Mouse (Mus musculus): ENCODE data around the gene Cntn1. TPM values are rescaled to one million over a fixed set of nuclear protein-coding genes. Genes with fewer than 3 reads are reported as not detected.
"Not testable (repeated sequence)": the region's sequence is repeated elsewhere in the genome, so short reads cannot be mapped to it uniquely, and the experiment has no call there.

Cntn1 gene
- polyA plus RNA-seq, 1 experiment = 0.11 TPM

DNA sequence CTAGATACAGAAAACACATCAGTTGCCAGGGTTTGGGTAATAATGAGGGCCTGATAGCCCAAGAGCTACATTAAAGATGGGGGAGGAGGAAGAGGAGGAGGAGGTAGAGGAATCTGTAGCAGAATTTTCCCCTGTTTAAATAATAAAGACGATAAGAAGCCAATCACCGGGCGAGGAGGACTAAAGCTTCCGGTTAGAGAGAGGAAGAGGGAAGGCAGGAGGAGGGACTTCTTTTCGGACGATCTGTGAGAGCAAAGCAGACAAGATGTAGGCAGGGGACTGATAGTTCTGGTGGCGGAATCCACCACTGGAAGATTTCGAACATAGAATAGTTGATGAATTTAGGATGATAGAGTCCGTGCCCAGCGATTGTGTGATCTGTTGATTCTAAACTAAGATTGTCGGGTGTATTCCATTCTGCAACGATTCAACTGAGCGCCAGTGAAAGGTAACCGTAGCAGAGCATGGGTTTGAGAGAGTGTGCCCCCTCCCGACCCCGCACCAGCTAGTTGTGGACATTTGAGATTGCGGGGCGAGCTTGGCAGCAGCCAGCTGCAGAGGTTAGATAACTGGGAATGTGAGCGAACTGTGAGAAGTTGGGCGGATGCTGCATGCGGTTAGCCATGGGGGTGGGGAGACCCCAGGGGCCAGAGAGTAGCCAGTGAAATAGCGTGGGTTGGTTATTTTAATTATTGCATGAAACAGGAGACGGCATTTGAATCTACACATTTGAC is 293.3 kb downstream of the Cntn1 start:
- no peaks in the 10 kb centered on the region for H3K36me3 ChIP-seq (ENCODE audit: control insufficient read depth, insufficient read depth, low read length)
- TF ChIP-seq POLR2A (IDR thresholded peaks at IDR 0.05; ENCODE audit: low read depth, low read length) (no peak), CTCF (IDR thresholded peaks at IDR 0.05; ENCODE audit: extremely low read depth, insufficient read length, insufficient replicate concordance, low read depth, low read length) (no peak)
- 70% methylated on average over 23 of the region's 23 CpGs for WGBS
- H3K4me3 ChIP-seq (ENCODE audit: low read depth, low read length) = peak overlapping the region; percentile 28; the same call in 1 of the 2 replicates
- no peak overlapping the region for H3K27ac ChIP-seq (ENCODE audit: insufficient read depth, low read depth, low read length)
- H3K27me3 ChIP-seq (ENCODE audit: control insufficient read depth, insufficient read depth, low read length) = no peaks in the 10 kb centered on the region
- H3K4me1 ChIP-seq (ENCODE audit: control insufficient read depth, insufficient read depth, insufficient read length, low read length) = no peaks in the 10 kb centered on the region

GRCm38 (mm10) chr15:92347426-92347825 is 296.5 kb downstream of the Cntn1 start:
- Histone ChIP-seq H3K27ac (ENCODE audit: insufficient read depth, low read depth, low read length) (no peak overlapping the region), H3K4me3 (ENCODE audit: low read depth, low read length) (no peak overlapping the region), H3K36me3 (ENCODE audit: control insufficient read depth, insufficient read depth, low read length) (no peaks in the 10 kb centered on the region), H3K4me1 (ENCODE audit: control insufficient read depth, insufficient read depth, insufficient read length, low read length) (no peaks in the 10 kb centered on the region), H3K27me3 (ENCODE audit: control insufficient read depth, insufficient read depth, low read length) (no peaks in the 10 kb centered on the region)
- no peak for TF ChIP-seq CTCF (IDR thresholded peaks at IDR 0.05; ENCODE audit: extremely low read depth, insufficient read length, insufficient replicate concordance, low read depth, low read length)
- no peak for TF ChIP-seq POLR2A (IDR thresholded peaks at IDR 0.05; ENCODE audit: low read depth, low read length)
- WGBS = 28% methylated on average over 4 of the region's 4 CpGs

- H3K27me3 ChIP-seq (ENCODE audit: control insufficient read depth, insufficient read depth, low read length) = no peaks in the 10 kb centered on the region
- H3K36me3 ChIP-seq (ENCODE audit: control insufficient read depth, insufficient read depth, low read length) = no peaks in the 10 kb centered on the region
- H3K27ac ChIP-seq (ENCODE audit: insufficient read depth, low read depth, low read length) = no peak overlapping the region
- 49% methylated on average over 3 of the region's 3 CpGs for WGBS
- no peaks in the 10 kb centered on the region for H3K4me1 ChIP-seq (ENCODE audit: control insufficient read depth, insufficient read depth, insufficient read length, low read length)
- H3K4me3 ChIP-seq (ENCODE audit: low read depth, low read length) = no peak overlapping the region
- TF ChIP-seq CTCF (IDR thresholded peaks at IDR 0.05; ENCODE audit: extremely low read depth, insufficient read length, insufficient replicate concordance, low read depth, low read length) (no peak), POLR2A (IDR thresholded peaks at IDR 0.05; ENCODE audit: low read depth, low read length) (no peak)
These were observed 296.9 kb downstream of the Cntn1 start for GRCm38 (mm10) chr15:92347902-92348301.

- not testable (repeated sequence) for H3K36me3 ChIP-seq (ENCODE audit: control insufficient read depth, insufficient read depth, low read length); H3K4me1 ChIP-seq (ENCODE audit: control insufficient read depth, insufficient read depth, insufficient read length, low read length); H3K27me3 ChIP-seq (ENCODE audit: control insufficient read depth, insufficient read depth, low read length); H3K4me3 ChIP-seq (ENCODE audit: low read depth, low read length); H3K27ac ChIP-seq (ENCODE audit: insufficient read depth, low read depth, low read length)
These were observed 297.5 kb downstream of the Cntn1 start for GRCm38 (mm10) chr15:92348453-92348852.

DNA sequence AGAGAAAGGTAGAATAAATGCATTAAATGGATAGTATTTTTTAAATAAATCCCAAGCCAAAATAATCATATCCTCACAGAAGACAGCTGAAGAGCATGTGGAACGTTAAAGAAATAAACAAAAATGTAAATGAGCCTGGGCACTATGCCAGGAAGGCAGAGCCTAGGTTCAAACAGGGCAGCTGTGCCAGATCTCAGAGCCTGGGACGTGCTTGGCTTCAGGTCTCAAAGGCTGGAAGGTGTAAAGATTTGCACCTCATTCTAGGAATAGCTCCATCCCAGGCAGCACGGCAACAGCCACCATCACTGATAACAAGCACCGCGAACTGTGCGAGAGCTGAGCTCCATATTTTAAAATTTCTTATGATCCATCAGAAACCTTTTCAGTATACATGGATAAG is 313.2 kb downstream of the Cntn1 start:
- WGBS = 65% methylated on average over 6 of the region's 6 CpGs
- no peaks in the 10 kb centered on the region for H3K4me1 ChIP-seq (ENCODE audit: control insufficient read depth, insufficient read depth, insufficient read length, low read length)
- H3K27ac ChIP-seq (ENCODE audit: insufficient read depth, low read depth, low read length) = no peak overlapping the region
- TF ChIP-seq POLR2A (IDR thresholded peaks at IDR 0.05; ENCODE audit: low read depth, low read length) (no peak), CTCF (IDR thresholded peaks at IDR 0.05; ENCODE audit: extremely low read depth, insufficient read length, insufficient replicate concordance, low read depth, low read length) (no peak)
- H3K27me3 ChIP-seq (ENCODE audit: control insufficient read depth, insufficient read depth, low read length) = no peaks in the 10 kb centered on the region
- H3K36me3 ChIP-seq (ENCODE audit: control insufficient read depth, insufficient read depth, low read length) = no peaks in the 10 kb centered on the region
- H3K4me3 ChIP-seq (ENCODE audit: low read depth, low read length) = no peak overlapping the region

DNA sequence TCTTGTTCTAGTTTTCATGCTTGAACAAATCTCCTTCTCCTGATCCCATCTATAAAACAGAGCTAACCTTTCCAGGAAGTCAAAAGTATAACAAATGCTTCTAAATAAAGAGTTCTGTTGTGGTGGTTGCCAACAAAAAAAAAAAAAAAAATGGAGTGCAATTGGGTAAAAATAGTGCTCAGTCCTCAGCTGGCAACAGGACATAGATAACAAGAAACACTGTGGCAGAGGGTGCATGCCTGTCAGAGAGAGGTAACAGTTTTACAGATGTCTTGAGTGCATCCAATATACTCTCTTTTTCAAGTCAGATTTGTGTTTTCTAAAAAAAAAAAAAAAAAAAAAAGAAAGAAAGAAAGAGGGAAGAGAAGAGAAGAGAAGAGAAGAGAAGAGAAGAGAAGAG is 313.6 kb downstream of the Cntn1 start:
- H3K27ac ChIP-seq (ENCODE audit: insufficient read depth, low read depth, low read length) = no peak overlapping the region
- H3K4me1 ChIP-seq (ENCODE audit: control insufficient read depth, insufficient read depth, insufficient read length, low read length) = no peaks in the 10 kb centered on the region
- H3K27me3 ChIP-seq (ENCODE audit: control insufficient read depth, insufficient read depth, low read length) = no peaks in the 10 kb centered on the region
- TF ChIP-seq POLR2A (IDR thresholded peaks at IDR 0.05; ENCODE audit: low read depth, low read length) = no peak
- no peak for TF ChIP-seq CTCF (IDR thresholded peaks at IDR 0.05; ENCODE audit: extremely low read depth, insufficient read length, insufficient replicate concordance, low read depth, low read length)
- H3K36me3 ChIP-seq (ENCODE audit: control insufficient read depth, insufficient read depth, low read length) = no peaks in the 10 kb centered on the region
- no peak overlapping the region for H3K4me3 ChIP-seq (ENCODE audit: low read depth, low read length)

Other genes starting within 250 kb of the Cntn1 start
- not detected in 2 replicates for gene Smgc, start 212.9 kb upstream of the Cntn1 start, polyA plus RNA-seq (2012; rRNA removed)

All from small intestine, adult 2 months (tissue).